Mouse (Mus musculus) stomach, postnatal 0 days (tissue): ENCODE measurements around the gene Nudt17. TPM values are rescaled to one million over a fixed set of nuclear protein-coding genes. Genes with fewer than 3 reads are reported as not detected.
A peak's percentile ranks its signal among the peaks of the same experiment; 100 is the strongest.
"Not testable (repeated sequence)": the region's sequence is repeated elsewhere in the genome, so short reads cannot be mapped to it uniquely, and the experiment has no call there.

ENCODE experiments used
- ATAC-seq: fragments of 200-750 bp; cut with Nextera tagmentation; 2 replicates; pipeline ENCODE4 v1.8.0; 2017; ENCODE audit not compliant: low FRiP score, low TSS enrichment
- DNase-seq: peaks from one replicate; pipeline ENCODE4 v3.0.0-alpha.2; 2016; ENCODE audit warnings: low spot score
- H3K27ac ChIP-seq: fragments of 300-500 bp; sonication (generic); replicated peaks from 2 replicates; pipeline ENCODE4 v1.5.1; 2014; ENCODE audit warnings: mild to moderate bottlenecking, control low read depth
- H3K27me3 ChIP-seq: fragments of 300-500 bp; sonication (generic); 2 replicates; pipeline ENCODE4 v1.6.1; 2014; ENCODE audit warnings: low read length; ENCODE audit not compliant: control insufficient read depth, insufficient read depth
- H3K36me3 ChIP-seq: fragments of 300-500 bp; sonication (generic); 2 replicates; pipeline ENCODE4 v1.6.1; 2014; ENCODE audit warnings: low read length, mixed read lengths; ENCODE audit not compliant: control insufficient read depth, insufficient read depth
- H3K4me1 ChIP-seq: fragments of 300-500 bp; sonication (generic); replicated peaks from 2 replicates; pipeline ENCODE4 v1.6.1; 2014; ENCODE audit warnings: antibody characterized with exemption; ENCODE audit not compliant: control insufficient read depth, insufficient read depth
- H3K4me2 ChIP-seq: fragments of 300-500 bp; sonication (generic); replicated peaks from 2 replicates; pipeline ENCODE4 v1.6.1; 2014; ENCODE audit warnings: low read depth, mild to moderate bottlenecking, control low read depth, moderate library complexity
- H3K4me3 ChIP-seq: fragments of 300-500 bp; sonication (generic); 2 replicates; pipeline ENCODE4 v1.5.1; 2014; ENCODE audit warnings: low read depth, low read length, control low read depth
- H3K9ac ChIP-seq: fragments of 300-500 bp; sonication (generic); 2 replicates; pipeline ENCODE4 v1.6.1; 2014; ENCODE audit warnings: mild to moderate bottlenecking, low read length, control low read depth, mixed read lengths
- H3K9me3 ChIP-seq: fragments of 300-500 bp; sonication (generic); 2 replicates; pipeline ENCODE4 v1.6.1; 2016; ENCODE audit warnings: low read length; ENCODE audit not compliant: control insufficient read depth
- CTCF ChIP-seq: IDR thresholded peaks from 2 replicates; pipeline ENCODE4 v1.5.1; 2016; ENCODE audit warnings: antibody characterized with exemption, low read depth, mild to moderate bottlenecking, moderate library complexity
- EP300 ChIP-seq: optimal IDR thresholded peaks from 2 replicates; pipeline ENCODE3; 2016; ENCODE audit warnings: antibody characterized with exemption
- WGBS: fragments of 180-500 bp; shearing (Covaris S2); extraction: QIAGEN DNeasy Blood & Tissue Kit; methylation state at CpG from one replicate; pipeline ENCODE4 v1.1.7; 2014; 5-methylcytosine and 5-hydroxymethylcytosine counted together
- polyA plus RNA-seq: library from polyadenylated mRNA; unstranded; fragments of >200 nt; fragmentation: Nextera tagmentation; extraction: Ambion mirVana; gene quantifications from 2 replicates; pipeline ENCODE4 v1.2.1, GENCODE M21; 2015

The Nudt17 gene
- polyA plus RNA-seq, 1 experiment from 2014 or later, result 8.2 TPM

DNA sequence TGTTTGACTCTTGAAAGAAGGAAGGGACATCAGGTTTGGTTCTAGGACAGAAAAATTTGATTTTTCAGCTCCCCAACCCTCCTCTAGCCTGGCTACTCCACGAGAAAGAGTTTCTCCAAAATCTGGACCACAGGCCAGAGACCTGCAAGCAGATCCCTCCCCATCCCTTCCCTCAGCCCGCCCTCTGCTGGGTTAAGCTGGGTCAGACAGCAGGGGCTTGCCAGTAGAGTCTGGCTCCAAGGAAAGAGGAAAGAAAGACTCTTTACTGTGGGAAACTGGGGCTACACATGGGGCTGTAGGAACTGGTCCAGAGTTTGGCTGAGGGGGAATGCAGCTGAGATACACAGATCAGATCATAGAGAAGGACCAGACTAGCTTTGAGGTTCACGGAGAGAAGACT, 15.9 kb downstream of the Nudt17 start:
- no peak overlapping the region for H3K9ac ChIP-seq
- no peaks in the 10 kb centered on the region; the same call in 1 of the 2 replicates for H3K4me1 ChIP-seq
- H3K9me3 ChIP-seq, result no peaks in the 10 kb centered on the region
- TF ChIP-seq EP300 (no peak), CTCF (peak; percentile 70)
- H3K27ac ChIP-seq, result no peak overlapping the region
- no peak overlapping the region for H3K4me3 ChIP-seq
- H3K4me2 ChIP-seq, result no peak overlapping the region
- ATAC-seq (no peak), DNase-seq (peak; percentile 45)
- no peaks in the 10 kb centered on the region for H3K27me3 ChIP-seq
- 20% methylated on average over 3 of the region's 3 CpGs for WGBS
- no peaks in the 10 kb centered on the region for H3K36me3 ChIP-seq

DNA sequence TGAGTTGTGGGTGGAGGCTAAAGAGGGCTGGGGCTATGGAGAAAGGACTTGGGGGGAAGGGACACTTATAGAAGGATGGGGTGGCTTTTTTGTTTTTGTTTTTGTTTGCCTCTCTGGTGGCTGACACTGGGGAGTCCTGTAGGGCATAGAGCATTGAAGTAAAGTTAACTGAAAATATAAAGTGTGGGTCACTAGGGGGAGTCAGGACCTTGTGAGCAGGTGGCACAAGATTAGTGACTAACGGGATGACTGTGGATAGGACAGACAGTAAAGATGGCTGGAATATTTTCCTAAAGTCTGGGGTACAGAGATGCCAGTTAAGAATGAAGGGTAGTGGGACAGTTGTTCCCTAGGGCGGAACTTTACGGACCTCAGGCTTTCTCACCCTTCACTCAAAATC, 18.1 kb downstream of the Nudt17 start:
- Histone ChIP-seq H3K4me1 (no peaks in the 10 kb centered on the region), H3K27me3 (no peaks in the 10 kb centered on the region), H3K9me3 (no peaks in the 10 kb centered on the region), H3K27ac (no peak overlapping the region), H3K4me2 (no peak overlapping the region), H3K4me3 (no peak overlapping the region), H3K36me3 (no peaks in the 10 kb centered on the region), H3K9ac (no peak overlapping the region)
- no peak for TF ChIP-seq EP300
- TF ChIP-seq CTCF, result peak; percentile 52
- ATAC-seq (no peak), DNase-seq (no peak)
- 47% methylated on average over 3 of the region's 3 CpGs for WGBS

DNA sequence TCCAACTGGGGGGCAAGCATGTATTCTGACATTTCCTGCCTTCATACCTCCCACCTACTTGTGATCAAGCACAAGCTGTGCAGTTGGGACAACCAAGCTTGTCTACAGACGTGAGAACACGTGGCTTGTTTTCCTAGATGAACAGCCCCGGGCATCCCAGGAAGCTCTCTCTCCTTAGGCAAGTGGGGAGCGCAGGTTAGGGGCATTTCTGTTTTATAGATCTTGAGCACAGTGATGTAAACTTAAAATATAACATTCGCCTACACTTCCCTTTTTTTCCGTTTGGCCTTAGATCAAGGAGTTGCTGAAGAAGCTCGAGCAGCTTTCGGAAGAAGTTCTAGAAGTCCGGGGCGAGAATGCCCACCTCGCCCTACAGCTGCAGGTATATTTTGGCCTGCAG, 19.5 kb downstream of the Nudt17 start:
- H3K4me2 ChIP-seq, result no peak overlapping the region
- no peak for ATAC-seq
- DNase-seq, result no peak
- H3K27me3 ChIP-seq, result no peaks in the 10 kb centered on the region
- no peak overlapping the region for H3K4me3 ChIP-seq
- no peaks in the 10 kb centered on the region for H3K36me3 ChIP-seq
- TF ChIP-seq CTCF (no peak), EP300 (no peak)
- H3K9me3 ChIP-seq, result no peaks in the 10 kb centered on the region
- H3K9ac ChIP-seq, result no peak overlapping the region
- H3K4me1 ChIP-seq, result 0 out of 2 replicates have a peak, but pooled peaks cover 3% of the 10 kb centered on the region
- WGBS, result 78% methylated on average over 11 of the region's 11 CpGs
- no peak overlapping the region for H3K27ac ChIP-seq

DNA sequence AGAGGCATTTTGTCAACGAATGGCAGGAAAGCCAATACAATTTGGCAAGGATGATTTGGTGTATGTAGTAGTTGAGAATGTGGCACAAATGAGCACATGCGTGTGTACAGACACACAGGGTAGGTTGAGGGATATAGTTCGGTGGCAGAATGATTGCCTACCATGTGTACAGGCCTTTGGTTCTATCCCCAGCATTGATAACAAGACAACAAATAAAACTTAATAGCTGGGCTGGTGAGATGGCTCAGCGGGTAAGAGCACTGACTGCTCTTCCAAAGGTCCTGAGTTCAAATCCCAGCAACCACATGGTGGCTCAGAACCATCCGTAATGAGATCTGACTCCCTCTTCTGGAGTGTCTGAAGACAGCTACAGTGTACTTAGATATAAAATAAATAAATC, 22.3 kb downstream of the Nudt17 start:
- H3K27me3 ChIP-seq, H3K4me2 ChIP-seq, DNase-seq, ATAC-seq, H3K4me3 ChIP-seq, H3K36me3 ChIP-seq, H3K27ac ChIP-seq, H3K9me3 ChIP-seq, H3K9ac ChIP-seq, H3K4me1 ChIP-seq: not testable (repeated sequence)
- WGBS, result 96% methylated on average over 5 of the region's 5 CpGs

DNA sequence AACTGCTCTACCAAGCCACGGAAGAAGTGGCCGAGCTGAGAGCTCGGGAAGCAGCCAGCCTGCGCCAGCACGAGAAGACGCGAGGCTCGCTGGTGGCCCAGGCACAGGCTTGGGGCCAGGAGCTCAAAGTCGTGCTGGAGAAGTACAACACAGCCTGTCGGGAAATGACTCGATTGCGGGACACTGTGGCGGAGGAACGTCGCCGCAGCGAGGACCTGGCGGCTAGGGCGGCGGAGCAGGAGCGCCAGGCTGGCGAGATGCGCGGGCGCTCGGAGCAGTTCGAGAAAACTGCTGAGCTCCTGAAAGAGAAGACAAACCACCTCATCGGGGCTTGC, 23.6 kb downstream of the Nudt17 start:
- Histone ChIP-seq H3K4me1 (0 out of 2 replicates have a peak, but pooled peaks cover 3% of the 10 kb centered on the region), H3K9me3 (no peaks in the 10 kb centered on the region), H3K36me3 (no peaks in the 10 kb centered on the region), H3K9ac (peak overlapping the region; percentile 24; the same call in 1 of the 2 replicates), H3K4me2 (peak overlapping the region; percentile 46), H3K27ac (no peak overlapping the region), H3K27me3 (no peaks in the 10 kb centered on the region), H3K4me3 (peak overlapping the region; percentile 6; the same call in 1 of the 2 replicates)
- DNase-seq, result no peak
- no peak for TF ChIP-seq EP300
- TF ChIP-seq CTCF, result no peak
- 21% methylated on average over 28 of the region's 28 CpGs for WGBS
- ATAC-seq, result no peak

DNA sequence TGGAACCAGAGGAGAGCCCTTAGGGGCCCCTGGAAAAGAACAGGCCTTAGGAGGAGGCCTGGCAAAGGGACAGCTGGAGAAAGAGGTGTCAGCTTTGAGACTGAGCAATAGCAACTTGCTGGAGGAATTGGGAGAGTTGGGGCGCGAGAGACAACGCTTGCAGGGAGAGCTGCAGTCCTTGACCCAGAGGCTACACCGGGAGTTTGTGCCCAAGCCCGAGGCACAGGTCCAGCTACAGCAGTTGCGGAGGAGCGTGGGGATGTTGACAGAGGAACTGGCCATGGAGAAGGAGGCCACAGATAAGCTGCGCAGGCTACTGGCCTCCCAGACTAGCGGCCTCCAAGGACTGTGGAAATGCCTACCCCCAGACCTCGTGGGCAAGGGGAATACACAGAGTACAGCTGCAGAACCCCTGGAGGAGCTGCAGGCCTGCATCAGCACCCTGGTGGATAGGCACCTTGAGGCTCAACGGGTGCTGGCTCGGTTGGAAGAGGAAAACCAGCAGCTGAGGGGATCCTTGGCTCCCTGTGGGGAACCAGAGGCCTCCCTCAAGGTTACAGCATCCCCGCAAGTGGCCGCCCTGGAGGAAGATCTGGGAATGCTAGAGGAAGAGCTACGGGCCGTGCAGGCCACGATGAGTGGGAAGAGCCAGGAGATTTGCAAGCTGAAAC, 24.1 kb downstream of the Nudt17 start:
- Histone ChIP-seq H3K9me3 (no peaks in the 10 kb centered on the region), H3K4me3 (peak overlapping the region; percentile 6; the same call in 1 of the 2 replicates), H3K27ac (no peak overlapping the region), H3K36me3 (no peaks in the 10 kb centered on the region), H3K4me1 (0 out of 2 replicates have a peak, but pooled peaks cover 3% of the 10 kb centered on the region), H3K4me2 (peak overlapping the region; percentile 46), H3K9ac (peak overlapping the region; percentile 24; the same call in 1 of the 2 replicates), H3K27me3 (no peaks in the 10 kb centered on the region)
- ATAC-seq, result no peak
- no peak for DNase-seq
- no peak for TF ChIP-seq CTCF
- no peak for TF ChIP-seq EP300
- 51% methylated on average over 17 of the region's 17 CpGs for WGBS
